Mouse (Mus musculus): ENCODE measurements at regions not wholly inside any gene's neighbourhood (a gene's known extent, or its start where the extent isn't known, plus 50 kb on each side); places are given as distances from the start of the nearest gene placed in this dataset.

- in situ Hi-C loops (cut with MboI, MseI), result no loop called here
Observed at GRCm38 (mm10) chr14:36623036-36623435, 345.5 kb downstream of the Ccser2 start.

DNA sequence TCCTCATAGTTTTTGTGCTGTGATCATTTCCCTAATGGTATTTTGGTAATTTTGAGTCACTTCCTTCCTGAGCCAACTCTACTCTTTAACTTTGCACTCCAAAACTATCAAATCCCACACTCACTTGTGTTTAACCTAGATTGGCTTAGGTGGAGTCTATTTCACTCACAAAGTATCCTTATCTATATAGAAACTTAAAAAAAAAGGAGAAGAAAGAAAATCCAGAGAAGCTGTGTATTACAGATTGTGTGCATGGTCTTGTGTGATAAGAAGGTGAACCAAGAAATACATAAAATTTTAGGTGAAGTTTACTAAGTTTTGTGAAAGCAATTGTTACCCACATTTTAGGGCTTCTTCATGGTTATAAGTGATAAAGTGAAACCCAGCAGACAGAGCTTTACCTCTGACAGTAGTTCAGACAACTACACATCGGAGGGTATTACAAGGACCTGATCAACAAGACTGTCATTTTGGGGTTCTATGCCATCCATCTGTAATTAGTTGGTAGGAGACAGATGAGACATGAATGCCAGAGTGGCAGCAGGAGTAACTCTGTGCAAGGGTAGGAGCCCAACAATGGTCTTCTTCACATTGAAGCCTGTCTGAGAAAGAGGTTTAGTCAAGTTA lies 350.0 kb downstream of the Ccser2 start:
- in situ Hi-C loops (cut with MboI, MseI), result no loop called here

- in situ Hi-C loops (cut with MboI, MseI), result no loop called here
Observed at GRCm38 (mm10) chr14:36617987-36618386, 350.6 kb downstream of the Ccser2 start.

GRCm38 (mm10) chr14:36614926-36615325 lies 353.7 kb downstream of the Ccser2 start:
- in situ Hi-C loops (cut with MboI, MseI), result no loop called here

DNA sequence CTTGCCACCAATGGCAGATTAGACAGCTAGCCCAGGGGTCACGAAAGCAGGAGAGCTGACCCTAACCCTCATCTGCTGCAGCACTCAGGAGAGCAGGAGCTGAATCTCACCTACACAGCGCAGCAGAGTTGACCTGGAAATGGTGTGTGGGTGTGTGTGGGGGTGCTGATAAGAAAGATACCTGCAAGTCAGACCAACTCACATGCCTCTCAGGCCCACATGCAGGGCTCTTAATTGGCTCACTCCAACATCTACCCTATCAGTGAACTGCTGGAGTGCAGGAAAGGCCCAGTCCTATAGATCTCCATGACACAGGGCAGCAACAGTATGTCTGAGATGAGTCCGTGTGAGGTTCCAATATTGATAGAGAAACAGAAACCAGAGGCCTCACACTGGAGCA lies 355.7 kb downstream of the Ccser2 start:
- in situ Hi-C loops (cut with MboI, MseI), result no loop called here

GRCm38 (mm10) chr14:36584065-36584635 lies 384.4 kb downstream of the Ccser2 start:
- in situ Hi-C loops (cut with MboI, MseI), result loop anchor here (10.0 kb wide), 1 partner anchor 2001 kb away; no protein-coding TSS in a partner anchor

GRCm38 (mm10) chr14:36583338-36584064 lies 385.1 kb downstream of the Ccser2 start:
- in situ Hi-C loops (cut with MboI, MseI), result loop anchor here (10.0 kb wide), 1 partner anchor 2001 kb away; no protein-coding TSS in a partner anchor

DNA sequence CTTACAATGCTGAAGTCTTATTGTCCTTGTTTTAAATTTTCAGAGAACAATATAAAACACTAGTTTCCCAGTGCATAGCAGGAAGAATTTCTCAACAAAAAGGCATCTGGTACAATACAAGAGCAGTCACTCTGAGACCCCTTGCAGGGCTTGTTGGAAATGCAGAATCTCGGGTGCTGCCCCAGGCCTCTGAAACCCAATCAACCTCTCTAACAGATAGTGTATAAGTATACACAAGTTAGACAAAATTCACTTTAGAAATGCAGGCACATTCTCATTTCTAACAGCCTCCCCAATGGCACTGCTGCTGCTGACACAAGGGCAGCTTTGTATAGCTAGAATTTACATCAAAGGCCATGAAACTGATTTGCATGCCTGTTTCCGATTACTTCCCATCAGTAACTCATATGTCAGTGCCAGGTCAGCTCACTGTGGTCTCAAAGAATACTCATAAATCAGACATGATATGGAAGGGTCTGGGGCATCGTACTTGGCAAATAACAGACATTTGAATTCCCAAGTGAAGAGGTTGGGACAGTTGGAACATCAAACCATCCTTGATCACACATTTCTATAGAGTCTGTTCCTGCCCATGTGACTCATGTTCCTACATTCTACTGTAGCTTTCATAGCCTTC lies 405.2 kb downstream of the Ccser2 start:
- in situ Hi-C loops (cut with MboI, MseI), result no loop called here

- in situ Hi-C loops (cut with MboI, MseI), result no loop called here
Observed at GRCm38 (mm10) chr14:36537402-36537801, 431.2 kb downstream of the Ccser2 start.

- in situ Hi-C loops (cut with MboI, MseI), result no loop called here
Observed at GRCm38 (mm10) chr14:36527310-36527709, 432.6 kb downstream of the 4930474N05Rik start.

DNA sequence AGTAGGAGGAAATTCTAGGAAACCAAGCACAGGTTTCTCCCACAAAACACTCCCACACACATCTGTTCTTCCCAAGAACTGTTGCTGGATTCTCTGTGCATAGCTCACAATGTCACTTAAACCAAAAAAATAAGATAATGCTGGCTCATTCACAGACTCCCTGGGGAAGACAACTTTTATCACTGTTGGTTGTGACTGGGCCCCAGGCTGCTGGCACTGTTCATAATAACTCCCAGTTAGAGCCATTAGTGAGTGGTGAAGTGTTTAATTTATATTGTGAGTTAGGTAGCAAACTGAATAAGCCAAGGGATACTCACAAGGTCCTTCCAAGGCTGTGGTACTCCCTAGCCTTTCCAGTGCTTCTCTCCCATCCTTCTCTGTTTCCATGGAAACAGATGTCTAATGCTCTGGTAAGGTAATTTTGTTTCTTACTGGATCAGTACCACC lies 430.9 kb downstream of the 4930474N05Rik start:
- in situ Hi-C loops (cut with MboI, MseI), result no loop called here

- in situ Hi-C loops (cut with MboI, MseI), result no loop called here
Observed at GRCm38 (mm10) chr14:36502076-36502994, 407.6 kb downstream of the 4930474N05Rik start.

GRCm38 (mm10) chr14:36499323-36499722 lies 404.6 kb downstream of the 4930474N05Rik start:
- in situ Hi-C loops (cut with MboI, MseI), result no loop called here

DNA sequence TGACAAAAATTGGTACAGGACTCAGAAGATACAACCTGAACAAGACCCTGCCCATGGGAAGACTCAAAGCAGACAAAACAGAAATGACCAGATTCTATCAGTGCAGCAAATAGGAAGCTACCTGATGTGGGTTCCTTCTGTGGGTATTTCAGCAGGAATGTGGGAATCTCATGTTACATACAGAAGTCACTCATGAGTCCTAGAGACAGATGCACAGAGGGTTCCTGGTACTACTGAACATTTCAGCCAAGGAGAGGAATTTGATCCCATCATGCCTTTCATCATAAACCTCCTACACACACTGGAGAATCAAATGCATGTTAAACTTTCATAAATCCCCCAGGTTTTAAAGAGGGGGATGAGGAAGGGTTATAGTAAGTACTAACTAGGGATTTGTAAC lies 390.8 kb downstream of the 4930474N05Rik start:
- in situ Hi-C loops (cut with MboI, MseI), result no loop called here

GRCm38 (mm10) chr14:36471617-36472016 lies 376.9 kb downstream of the 4930474N05Rik start:
- in situ Hi-C loops (cut with MboI, MseI), result no loop called here

DNA sequence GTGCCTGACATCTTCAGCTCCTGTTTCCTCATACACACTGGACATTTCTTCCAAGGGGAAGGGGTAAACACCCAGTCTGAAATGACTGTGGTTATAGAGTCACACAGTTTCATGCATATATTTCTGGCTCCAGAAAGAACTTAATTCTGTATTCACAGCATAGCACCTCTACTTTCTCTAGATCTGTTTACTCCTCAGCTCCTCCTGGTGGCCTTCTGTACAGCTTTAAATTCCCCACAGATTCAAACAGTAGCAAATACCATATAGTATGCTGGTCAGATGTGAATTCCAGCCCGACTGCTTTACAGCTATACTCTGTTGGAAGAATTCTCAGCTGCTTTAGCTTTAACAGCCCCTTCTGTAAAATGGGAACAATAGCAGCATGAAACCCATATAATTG lies 375.6 kb downstream of the 4930474N05Rik start:
- in situ Hi-C loops (cut with MboI, MseI), result no loop called here

- in situ Hi-C loops (cut with MboI, MseI), result no loop called here
Observed at GRCm38 (mm10) chr14:36453049-36453448, 358.3 kb downstream of the 4930474N05Rik start.

DNA sequence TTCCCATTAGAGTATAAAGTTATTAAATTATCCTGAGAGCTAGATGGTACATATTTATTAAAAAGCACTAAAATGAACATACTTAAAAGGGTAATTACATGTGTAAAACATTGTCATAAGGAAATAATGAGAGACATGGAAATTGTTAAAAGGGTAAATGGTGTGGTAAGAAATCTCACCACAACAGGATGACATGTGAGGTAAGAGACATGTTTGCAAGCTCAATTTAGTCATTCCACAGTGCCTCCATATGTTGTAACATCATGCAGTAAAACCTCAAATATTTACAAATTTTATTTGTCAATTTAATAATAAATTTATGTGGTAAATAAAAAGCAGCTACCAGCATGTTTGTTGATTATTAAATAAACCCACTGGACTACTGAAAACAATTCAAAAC lies 355.4 kb downstream of the 4930474N05Rik start:
- in situ Hi-C loops (cut with MboI, MseI), result no loop called here

GRCm38 (mm10) chr14:36414656-36415273 lies 320.0 kb downstream of the 4930474N05Rik start:
- in situ Hi-C loops (cut with MboI, MseI), result no loop called here

GRCm38 (mm10) chr14:36414180-36414579 lies 319.5 kb downstream of the 4930474N05Rik start:
- in situ Hi-C loops (cut with MboI, MseI), result no loop called here

Data from T-helper 1 cell (primary cell).